Mouse (Mus musculus): ENCODE data around the gene Gm9195. TPM values are rescaled to one million over a fixed set of nuclear protein-coding genes. Genes with fewer than 3 reads are reported as not detected.

The Gm9195 gene
- total RNA-seq, 2 experiments from 2014 or later, result not detected

DNA sequence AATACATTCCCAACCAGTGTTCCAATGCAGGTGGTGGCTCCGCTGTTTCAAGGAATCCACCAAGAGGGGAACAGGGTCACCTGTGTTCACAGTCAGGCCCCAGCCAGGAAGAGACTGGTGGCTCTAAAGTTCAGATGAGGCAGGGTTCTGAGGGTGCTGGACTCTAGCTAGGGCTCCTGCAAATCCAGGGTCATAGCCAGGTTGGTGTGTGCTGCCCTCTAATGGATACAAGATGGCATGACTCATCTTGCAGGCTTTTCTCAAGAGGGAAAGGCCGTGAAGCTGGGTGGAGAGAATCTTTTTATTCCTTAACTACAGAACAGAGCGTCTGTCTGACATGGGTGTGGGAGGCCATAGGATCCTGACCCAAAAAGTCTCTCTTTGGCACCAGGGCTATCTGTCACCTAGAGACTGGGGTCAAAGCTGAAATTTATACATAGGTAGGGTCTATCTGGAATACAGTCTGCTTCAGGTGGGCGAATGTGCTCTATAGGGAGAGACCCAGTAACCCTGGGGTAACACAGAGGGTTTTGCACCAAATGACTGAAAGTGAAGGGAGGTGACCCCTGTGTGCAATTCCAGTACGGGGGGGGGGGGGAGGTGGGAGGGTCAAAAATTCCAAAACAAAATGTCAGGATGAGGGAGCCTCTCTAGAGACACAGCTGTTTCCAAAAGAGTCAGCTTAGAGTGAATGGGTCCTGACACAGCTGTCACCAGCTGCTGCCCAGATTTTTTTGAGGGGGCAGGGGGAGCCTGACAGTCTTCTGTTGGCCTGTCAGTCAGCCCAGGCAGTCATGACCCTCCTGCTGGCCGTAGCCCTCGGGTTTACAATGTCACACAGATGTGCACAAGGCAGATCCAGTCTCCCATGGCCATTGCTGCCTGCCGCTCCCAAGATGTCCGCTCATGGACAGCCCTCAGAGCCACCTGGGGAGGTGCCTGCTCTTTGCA lies 44.2 kb downstream of the Gm9195 start:
- intact Hi-C loops (cut with DNase I), result loop anchor here (5.0 kb wide), 1 partner anchor 70 kb away; no protein-coding TSS in a partner anchor
- DNase-seq, result peak; percentile 13 to 34

DNA sequence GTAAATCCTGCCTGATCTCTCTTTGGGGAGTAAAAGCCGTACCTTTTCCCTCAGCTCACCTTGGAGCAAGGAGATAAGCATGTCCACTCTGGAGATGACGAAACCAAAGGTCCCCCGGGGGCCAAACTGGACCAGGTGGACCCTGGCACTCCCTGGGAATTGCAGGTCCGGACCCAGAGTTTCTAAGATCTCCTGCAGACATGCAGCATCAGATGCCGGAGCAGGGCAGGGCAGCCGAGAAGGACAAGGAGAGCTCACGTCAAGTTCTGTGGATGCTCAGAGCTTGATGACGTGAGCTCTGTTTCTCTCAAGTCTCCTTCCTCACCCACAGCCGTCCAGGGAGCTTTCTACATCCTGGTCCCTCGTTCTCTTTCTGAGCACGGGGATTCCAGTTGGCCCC lies 48.7 kb downstream of the Gm9195 start:
- intact Hi-C loops (cut with DNase I), result no loop called here
- no peak for DNase-seq

DNA sequence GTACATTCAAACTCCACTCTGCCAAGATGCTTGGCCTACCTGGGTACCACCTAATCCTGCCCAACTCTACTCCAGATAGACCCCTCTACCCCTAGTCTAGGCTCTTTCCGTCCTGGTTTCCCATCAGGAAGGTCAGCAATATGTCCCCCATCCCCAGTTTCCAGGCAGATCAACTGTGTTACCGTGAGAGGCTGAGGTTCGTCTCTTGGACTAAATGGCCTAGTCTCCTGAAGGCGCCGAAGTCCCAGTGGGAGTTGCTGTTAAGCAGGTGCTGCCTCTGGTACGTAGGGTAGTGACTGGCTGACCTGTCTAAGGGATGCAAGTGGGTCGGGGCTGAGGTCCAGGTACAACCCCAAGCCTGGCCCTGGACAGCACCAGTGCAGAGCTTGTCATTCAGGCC lies 50.7 kb downstream of the Gm9195 start:
- DNase-seq, result no peak
- intact Hi-C loops (cut with DNase I), result no loop called here

DNA sequence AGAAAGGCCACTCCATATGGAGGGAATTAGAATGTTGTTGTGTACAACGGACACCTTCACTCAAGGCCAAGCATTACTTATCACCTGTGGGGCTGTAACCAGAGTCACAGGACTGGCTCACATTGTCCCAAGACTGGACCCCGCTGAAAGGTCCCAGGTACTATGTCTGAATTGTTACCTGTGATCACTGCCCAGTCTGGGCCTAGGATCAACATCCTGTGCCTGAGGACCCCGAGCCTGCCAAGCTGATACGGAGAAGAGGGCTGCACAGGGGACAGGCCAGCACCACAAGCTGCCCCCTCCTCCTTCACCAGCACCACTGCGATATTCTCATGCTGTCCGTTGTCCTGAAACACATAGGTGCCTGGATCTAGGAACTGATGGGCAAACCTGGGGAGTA lies 51.2 kb downstream of the Gm9195 start:
- intact Hi-C loops (cut with DNase I), result no loop called here
- DNase-seq, result no peak

DNA sequence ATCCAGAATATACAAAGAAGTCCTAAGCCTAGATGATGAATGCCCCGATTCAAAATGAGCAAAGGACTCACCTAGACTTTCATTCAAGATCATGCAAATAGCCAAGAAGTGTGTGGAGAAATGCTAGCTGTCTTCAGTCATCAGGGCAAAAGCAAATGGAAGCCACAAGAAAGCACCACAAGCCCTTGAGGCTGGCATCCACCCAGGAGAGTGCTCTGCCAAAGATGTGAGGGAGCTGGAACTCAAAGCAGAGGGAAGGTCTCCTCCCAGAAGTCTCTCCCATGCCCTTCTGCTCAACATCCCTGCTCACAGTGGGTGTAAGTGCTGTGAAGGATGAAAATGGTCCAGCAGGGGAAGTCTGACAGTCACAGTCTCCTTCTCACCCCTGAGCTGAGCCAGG lies 52.7 kb downstream of the Gm9195 start:
- no peak for DNase-seq

DNA sequence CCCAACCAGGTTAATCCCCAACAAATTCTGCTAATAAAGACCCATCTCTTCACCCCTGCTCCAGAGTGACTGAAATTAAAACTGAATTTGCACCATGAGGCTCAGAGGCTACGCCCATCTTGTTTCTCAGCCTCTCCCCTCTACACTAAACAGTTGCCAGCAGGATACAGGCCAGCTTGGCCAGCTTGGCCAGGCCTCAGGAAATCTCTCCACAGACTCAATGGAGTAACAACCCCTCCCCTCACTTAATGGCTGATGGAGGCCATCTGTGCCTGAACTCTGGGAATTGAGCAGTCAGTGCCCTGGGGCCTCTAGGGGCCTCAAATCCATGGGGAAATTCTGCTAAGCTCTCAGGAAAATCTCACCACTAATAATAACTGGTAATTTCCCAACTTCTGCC lies 101.9 kb downstream of the Gm9195 start:
- DNase-seq, result peak; percentile 75 to 79
- intact Hi-C loops (cut with DNase I), result no loop called here

More for the DNA sequence above, 52.7 kb downstream of the Gm9195 start:
- intact Hi-C loops (cut with DNase I), result no loop called here

DNA sequence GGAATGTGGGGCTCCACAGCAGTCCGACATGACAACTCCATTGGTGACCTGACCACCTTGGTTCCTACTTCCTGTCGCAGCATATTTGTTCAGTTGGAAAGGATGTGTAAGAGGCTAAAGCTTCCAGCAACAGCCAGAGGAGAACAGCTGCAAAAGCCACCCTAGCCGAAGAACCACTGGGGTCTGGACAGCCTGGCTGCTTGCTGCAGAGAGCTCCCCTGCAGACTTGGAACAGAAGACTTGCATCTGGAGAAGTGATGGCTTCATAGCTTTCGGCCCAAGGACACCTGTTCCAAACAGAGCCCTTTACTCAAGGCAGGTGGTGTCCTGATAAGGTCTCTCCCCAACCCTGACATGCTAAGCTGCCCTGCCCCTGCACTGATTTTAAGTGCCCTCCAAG lies 102.3 kb downstream of the Gm9195 start:
- intact Hi-C loops (cut with DNase I), result no loop called here
- peak; percentile 9 to 14 for DNase-seq

DNA sequence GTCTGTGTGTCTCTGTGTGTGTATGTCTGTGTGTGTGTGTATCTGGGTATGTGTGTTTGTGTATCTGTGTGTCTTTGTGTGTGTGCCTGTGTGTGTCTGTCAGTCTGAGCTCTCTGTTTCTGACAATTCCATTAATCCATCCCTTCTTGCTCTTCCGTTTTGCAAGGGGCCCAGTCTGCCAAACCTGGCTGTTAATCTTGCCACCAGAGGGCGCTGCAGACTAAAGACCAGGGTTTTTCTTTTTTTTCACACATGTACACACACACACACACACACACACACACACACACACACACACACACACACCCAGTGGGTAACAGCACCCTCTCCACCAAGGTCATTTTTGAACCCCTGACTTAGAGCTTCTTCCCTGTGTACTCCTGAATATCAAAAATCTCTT lies 114.4 kb downstream of the Gm9195 start:
- DNase-seq, result peak; percentile 41 to 58
- intact Hi-C loops (cut with DNase I), result loop anchor here (5.0 kb wide), 2 partner anchors 70 to 140 kb away; no protein-coding TSS in a partner anchor

Other genes starting within 250 kb of the Gm9195 start
- 10 to 100 TPM; 14.2 to 18.4 TPM for gene Fndc3a, start 218.2 kb upstream of the Gm9195 start, total RNA-seq (2021)

All from heart, postnatal 14 days (tissue).